Mouse (Mus musculus): ENCODE results near the gene Gpc2. TPM values are rescaled to one million over a fixed set of nuclear protein-coding genes. Genes with fewer than 3 reads are reported as not detected.

Gene Gpc2
- 14.3 and 19.8 TPM in 2 replicates for polyA plus RNA-seq (2015; fragmentation: Nextera tagmentation; extraction: Ambion mirVana)

DNA sequence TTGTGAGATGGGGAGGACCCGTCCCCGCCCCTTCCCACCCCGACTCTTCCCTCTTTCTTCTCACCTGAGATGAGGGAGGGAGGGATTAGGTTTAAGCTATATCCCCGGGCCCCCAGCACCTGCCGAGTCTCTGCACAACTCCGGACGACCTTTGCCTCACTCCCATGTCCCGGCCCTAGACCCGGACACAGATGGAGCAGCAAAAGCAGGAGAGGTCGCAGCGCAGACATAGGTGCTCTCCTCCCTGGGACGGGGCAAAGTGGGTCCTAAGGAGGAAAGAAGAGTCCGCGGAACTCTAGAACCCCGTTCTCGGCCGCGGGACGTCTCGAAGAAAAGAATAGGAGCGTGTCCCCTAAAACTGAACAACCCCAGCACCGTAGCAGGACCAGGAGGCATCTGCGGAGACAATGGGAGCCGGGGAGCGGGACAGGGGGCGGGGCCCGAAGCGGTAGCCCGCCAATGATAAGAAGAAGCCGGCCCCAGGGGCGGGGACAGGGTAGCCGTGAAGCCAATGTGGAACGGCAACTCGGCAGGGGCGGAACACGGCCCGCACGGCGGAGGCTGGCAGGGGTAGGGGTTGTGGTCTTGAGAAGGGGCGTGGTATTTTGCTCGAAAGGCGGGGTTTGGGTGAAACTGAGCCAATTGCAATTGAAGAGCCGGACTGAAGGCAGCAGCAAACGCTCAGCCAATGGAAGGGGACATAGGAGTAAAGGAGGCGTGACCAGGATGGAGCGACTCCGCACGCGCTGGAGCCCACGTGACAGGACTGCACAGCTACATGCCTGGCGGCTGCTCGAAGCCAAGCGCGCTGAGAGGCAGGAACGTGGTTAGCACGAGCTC lies at the start of gene Gpc2, which contains the start of the genes Gm43720 and Stag3:
Gene Gpc2 (minus strand): TSS at position 421 of the 840 bp plus-strand sequence.
Gene Gm43720 (minus strand): TSS at position 374 of the 840 bp plus-strand sequence.
Gene Stag3 (plus strand): TSS at position 656 of the 840 bp plus-strand sequence.
- peak within 1 kb of the TSS; percentile 69 for H3K4me3 ChIP-seq (replicated peaks)

DNA sequence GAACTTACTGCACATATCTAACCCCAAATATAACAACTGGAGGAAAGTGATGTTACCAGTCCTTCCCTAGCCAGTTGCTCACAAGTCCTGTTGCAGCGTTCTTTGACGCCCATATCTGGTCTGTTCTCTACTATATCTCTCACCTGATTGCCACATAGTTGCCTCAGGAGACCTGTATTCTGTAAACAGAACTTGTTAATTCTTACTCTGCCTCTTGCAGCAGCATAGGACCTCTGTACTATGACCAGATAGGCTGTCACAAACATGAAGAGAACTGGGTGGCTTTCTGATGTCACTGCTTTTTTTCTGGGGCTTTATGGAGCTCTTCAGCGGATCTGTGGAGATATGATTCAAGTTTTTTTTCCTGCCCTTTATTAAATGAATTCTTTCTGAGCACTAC lies 33.0 kb upstream of the Gpc2 start:
- 81% methylated on average over 3 of the region's 3 CpGs for WGBS
- H3K9ac ChIP-seq: no peak overlapping the region
- no peak overlapping the region for H3K4me3 ChIP-seq (replicated peaks)
- H3K27ac ChIP-seq: no peak overlapping the region
- no peaks in the 10 kb centered on the region for H3K36me3 ChIP-seq
- H3K4me2 ChIP-seq: no peak overlapping the region
- ATAC-seq (ENCODE audit: insufficient read depth, low FRiP score, low read depth): no peak
- no peaks in the 10 kb centered on the region for H3K4me1 ChIP-seq
- no peaks in the 10 kb centered on the region for H3K9me3 ChIP-seq
- H3K27me3 ChIP-seq (replicated peaks): no peaks in the 10 kb centered on the region

More for the DNA sequence above, at the start of gene Gpc2, which contains the start of the genes Gm43720 and Stag3:
- under 1% methylated on average over 56 of the region's 56 CpGs for WGBS
- no peaks in the 10 kb centered on the region for H3K27me3 ChIP-seq (replicated peaks)
- H3K27ac ChIP-seq: 0 out of 2 replicates have a peak within 1 kb of the TSS, but pooled peaks have one; percentile 35
- H3K36me3 ChIP-seq: no peaks in the 10 kb centered on the region; the same call in 1 of the 2 replicates
- peak; percentile 98 for ATAC-seq (ENCODE audit: insufficient read depth, low FRiP score, low read depth)
- peak within 1 kb of the TSS; percentile 88 for H3K4me2 ChIP-seq
- peaks cover 19% of the 10 kb centered on the region for H3K4me1 ChIP-seq
- H3K9ac ChIP-seq: peak within 1 kb of the TSS; percentile 50
- no peaks in the 10 kb centered on the region for H3K9me3 ChIP-seq

DNA sequence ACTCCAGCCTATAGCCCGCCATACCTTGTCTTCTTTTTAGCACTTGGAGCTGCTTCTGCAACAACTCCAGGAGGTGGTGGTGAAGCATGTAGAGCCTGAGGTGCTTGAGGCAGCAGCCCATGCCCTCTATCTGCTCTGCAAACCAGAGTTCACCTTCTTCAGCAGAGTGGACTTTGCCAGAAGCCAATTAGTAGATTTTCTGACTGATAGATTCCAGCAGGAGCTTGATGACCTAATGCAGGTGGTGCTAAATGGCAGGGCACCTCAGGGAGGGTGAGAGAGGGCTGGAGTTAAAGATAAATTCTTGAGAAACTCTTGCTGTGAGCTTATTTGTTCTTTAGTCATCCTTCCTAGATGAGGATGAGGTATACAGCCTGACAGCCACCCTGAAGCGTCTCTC lies 19.8 kb upstream of the Gpc2 start:
- H3K4me2 ChIP-seq: no peak overlapping the region
- ATAC-seq (ENCODE audit: insufficient read depth, low FRiP score, low read depth): no peak
- 78% methylated on average over 2 of the region's 2 CpGs for WGBS
- no peaks in the 10 kb centered on the region for H3K9me3 ChIP-seq
- no peaks in the 10 kb centered on the region for H3K27me3 ChIP-seq (replicated peaks)
- H3K9ac ChIP-seq: no peak overlapping the region
- no peaks in the 10 kb centered on the region for H3K36me3 ChIP-seq
- H3K4me1 ChIP-seq: no peaks in the 10 kb centered on the region
- H3K4me3 ChIP-seq (replicated peaks): no peak overlapping the region
- H3K27ac ChIP-seq: no peak overlapping the region

DNA sequence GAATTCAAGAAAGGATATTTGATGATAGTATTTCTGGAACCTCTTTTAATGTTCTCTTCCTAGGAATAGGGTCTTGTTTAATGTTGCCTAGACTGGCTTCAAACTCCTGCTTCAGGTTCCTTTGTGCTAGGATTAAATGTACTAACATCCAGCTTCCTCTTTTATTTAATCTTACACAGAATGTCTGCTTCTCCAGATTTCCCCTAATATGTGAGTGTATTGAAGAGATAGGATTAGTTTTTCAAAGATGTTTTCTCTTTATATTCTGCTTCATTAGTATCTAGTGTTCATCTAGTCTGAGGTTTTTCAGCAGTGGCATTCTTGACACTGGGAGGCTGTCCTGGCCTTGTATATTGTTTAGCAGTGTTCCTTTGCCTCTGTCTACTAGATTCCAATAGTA lies 14.4 kb upstream of the Gpc2 start:
- no peak overlapping the region for H3K27ac ChIP-seq
- no peak for ATAC-seq (ENCODE audit: insufficient read depth, low FRiP score, low read depth)
- H3K36me3 ChIP-seq: no peaks in the 10 kb centered on the region
- H3K9ac ChIP-seq: no peak overlapping the region
- H3K4me3 ChIP-seq (replicated peaks): no peak overlapping the region
- no peaks in the 10 kb centered on the region for H3K9me3 ChIP-seq
- no peaks in the 10 kb centered on the region for H3K4me1 ChIP-seq
- no peak overlapping the region for H3K4me2 ChIP-seq
- no peaks in the 10 kb centered on the region for H3K27me3 ChIP-seq (replicated peaks)

DNA sequence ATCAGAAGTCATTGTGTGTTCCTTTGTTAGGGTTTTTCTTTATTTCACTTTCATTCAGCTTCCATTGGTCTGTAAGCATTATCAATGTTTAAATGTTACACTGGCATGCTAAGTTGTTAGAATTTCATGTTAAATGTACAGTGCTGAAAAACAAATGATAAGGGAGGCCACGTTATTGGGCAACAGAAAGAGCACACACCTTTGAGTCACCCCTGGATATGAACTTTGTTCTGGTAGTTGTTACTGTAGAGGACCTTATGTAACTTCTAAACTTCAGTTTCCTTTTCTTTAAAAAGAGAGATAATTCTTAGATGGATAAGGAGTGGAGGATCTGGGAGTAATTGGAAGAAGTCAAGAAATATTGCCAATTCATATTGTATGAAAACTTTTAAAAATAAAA lies 11.8 kb upstream of the Gpc2 start:
- no peaks in the 10 kb centered on the region for H3K36me3 ChIP-seq
- no peaks in the 10 kb centered on the region for H3K9me3 ChIP-seq
- H3K4me1 ChIP-seq: no peaks in the 10 kb centered on the region
- no peak overlapping the region for H3K27ac ChIP-seq
- no peak overlapping the region for H3K4me3 ChIP-seq (replicated peaks)
- ATAC-seq (ENCODE audit: insufficient read depth, low FRiP score, low read depth): no peak
- 69% methylated on average over 1 of the region's 1 CpGs for WGBS
- no peak overlapping the region for H3K9ac ChIP-seq
- no peaks in the 10 kb centered on the region for H3K27me3 ChIP-seq (replicated peaks)
- no peak overlapping the region for H3K4me2 ChIP-seq

DNA sequence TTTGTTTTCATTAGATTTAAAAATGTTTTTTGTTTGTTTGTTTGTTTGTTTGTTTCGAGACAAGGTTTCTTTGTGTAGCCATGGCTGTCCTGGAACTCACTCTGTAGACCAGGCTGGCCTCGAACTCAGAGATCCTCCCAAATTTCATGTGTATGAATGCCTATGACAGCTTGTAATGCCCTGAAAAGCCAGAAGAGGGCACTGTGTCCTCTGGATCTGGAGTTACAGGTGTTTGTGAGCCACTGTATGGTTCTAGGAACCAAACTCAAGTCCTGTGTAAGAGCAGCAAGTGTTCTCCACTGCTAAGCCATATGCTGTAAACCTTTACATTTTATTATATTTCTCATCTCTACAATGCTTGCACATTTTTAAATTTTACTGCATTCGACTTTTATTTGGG lies 8.1 kb upstream of the Gpc2 start:
- Histone ChIP-seq H3K27ac (no peak overlapping the region), H3K4me3 (replicated peaks) (no peak overlapping the region), H3K9me3 (no peaks in the 10 kb centered on the region), H3K4me1 (no peaks in the 10 kb centered on the region), H3K9ac (no peak overlapping the region), H3K36me3 (no peaks in the 10 kb centered on the region), H3K27me3 (replicated peaks) (no peaks in the 10 kb centered on the region), H3K4me2 (no peak overlapping the region)
- WGBS: 70% methylated on average over 3 of the region's 3 CpGs
- no peak for ATAC-seq (ENCODE audit: insufficient read depth, low FRiP score, low read depth)

DNA sequence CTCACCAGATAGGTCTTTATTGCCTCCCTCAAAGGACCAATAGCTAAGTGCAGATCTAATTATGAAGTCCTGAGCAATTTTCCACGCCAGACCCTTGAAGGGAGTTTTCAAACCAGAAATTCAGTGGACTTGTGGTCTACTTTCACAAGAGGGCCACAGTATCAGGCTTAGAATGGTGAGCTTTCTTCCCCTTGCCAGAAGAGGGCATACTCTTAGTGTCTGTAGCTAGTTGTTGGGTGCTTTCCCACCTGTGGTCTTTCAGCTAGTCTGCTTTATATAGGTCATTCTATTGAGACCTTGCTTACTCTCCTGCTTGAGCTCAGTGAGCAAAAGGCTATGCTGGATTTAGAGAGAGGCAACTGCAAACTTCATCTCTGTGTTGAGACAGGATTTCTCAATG lies 3.7 kb upstream of the Gpc2 start:
- no peak for ATAC-seq (ENCODE audit: insufficient read depth, low FRiP score, low read depth)
- H3K4me2 ChIP-seq: no peak overlapping the region
- WGBS: 61% methylated on average over 1 of the region's 1 CpGs

DNA sequence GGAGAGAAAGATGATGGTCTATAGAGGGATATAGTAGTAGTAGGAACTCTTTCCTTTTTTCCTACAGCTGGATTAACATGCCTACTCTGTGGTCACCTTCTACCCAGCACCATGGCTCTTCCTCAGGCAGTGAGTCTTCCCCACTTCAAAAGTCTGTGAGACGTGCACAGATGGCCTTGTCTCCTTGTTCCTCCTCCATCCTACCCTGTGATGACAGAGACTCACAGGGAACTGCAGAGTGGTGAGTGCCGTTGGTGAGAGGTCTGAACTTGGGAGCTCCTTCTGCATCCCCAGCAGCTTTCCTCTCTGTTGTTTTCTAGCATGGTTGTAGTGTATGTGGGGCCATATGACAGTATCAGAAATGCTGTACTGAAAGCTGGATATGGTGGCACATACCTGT lies 2.0 kb upstream of the Gpc2 start:
- ATAC-seq (ENCODE audit: insufficient read depth, low FRiP score, low read depth): no peak
- H3K27me3 ChIP-seq (replicated peaks): no peaks in the 10 kb centered on the region
- H3K9ac ChIP-seq: no peak overlapping the region
- H3K9me3 ChIP-seq: no peaks in the 10 kb centered on the region
- H3K4me3 ChIP-seq (replicated peaks): no peak overlapping the region
- peaks cover 13% of the 10 kb centered on the region for H3K4me1 ChIP-seq
- H3K4me2 ChIP-seq: no peak overlapping the region
- 73% methylated on average over 2 of the region's 2 CpGs for WGBS
- no peaks in the 10 kb centered on the region; the same call in 1 of the 2 replicates for H3K36me3 ChIP-seq
- H3K27ac ChIP-seq: no peak overlapping the region

More for the DNA sequence above, 3.7 kb upstream of the Gpc2 start:
- Histone ChIP-seq H3K9ac (no peak overlapping the region), H3K4me1 (peaks cover 11% of the 10 kb centered on the region), H3K27me3 (replicated peaks) (no peaks in the 10 kb centered on the region), H3K27ac (no peak overlapping the region), H3K36me3 (no peaks in the 10 kb centered on the region), H3K4me3 (replicated peaks) (no peak overlapping the region), H3K9me3 (no peaks in the 10 kb centered on the region)

DNA sequence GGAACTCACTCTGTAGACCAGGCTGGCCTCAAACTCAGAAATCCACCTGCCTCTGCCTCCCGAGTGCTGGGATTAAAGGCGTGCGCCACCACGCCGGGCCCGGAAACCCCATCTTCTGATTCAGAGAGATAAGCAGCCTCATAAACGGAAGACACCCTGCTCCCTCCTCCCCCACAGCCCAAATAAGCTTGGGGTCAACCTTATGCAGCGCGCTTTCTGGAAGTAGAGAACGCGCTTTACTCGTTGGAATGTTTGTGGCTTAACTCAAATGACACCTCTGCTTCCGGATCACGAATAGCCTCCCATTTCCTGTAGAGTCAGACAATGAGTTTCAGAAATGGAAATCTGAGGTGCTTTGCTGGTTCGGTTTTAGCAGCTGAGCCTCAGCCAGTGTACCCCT lies 1.0 kb upstream of the Gpc2 start:
- Histone ChIP-seq H3K9me3 (no peaks in the 10 kb centered on the region), H3K36me3 (no peaks in the 10 kb centered on the region; the same call in 1 of the 2 replicates), H3K27ac (no peak overlapping the region), H3K4me1 (peaks cover 18% of the 10 kb centered on the region), H3K9ac (no peak overlapping the region), H3K27me3 (replicated peaks) (no peaks in the 10 kb centered on the region), H3K4me3 (replicated peaks) (no peak overlapping the region), H3K4me2 (no peak overlapping the region)
- ATAC-seq (ENCODE audit: insufficient read depth, low FRiP score, low read depth): no peak
- WGBS: 91% methylated on average over 15 of the region's 15 CpGs

DNA sequence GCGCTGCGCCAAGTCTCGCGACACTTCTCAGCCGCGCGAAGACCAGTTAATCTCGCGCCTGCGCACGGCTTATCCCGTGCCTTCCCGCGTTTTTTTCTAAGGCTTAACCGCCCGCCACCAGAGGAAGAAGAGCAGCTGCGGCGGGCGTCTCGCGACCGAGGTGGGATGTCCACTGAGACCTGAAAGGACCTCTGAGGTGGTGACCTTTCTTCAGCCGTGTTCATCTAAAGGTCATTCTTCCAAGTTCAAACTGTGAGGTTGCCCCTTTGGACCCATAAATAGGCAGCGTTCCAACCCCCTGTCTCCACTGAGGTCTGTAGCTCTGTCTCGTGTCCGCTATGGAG lies 592 bp upstream of the Gpc2 start:
- peak overlapping the region; percentile 88 for H3K4me2 ChIP-seq
- 17% methylated on average over 26 of the region's 26 CpGs for WGBS
- no peaks in the 10 kb centered on the region; the same call in 1 of the 2 replicates for H3K36me3 ChIP-seq
- no peaks in the 10 kb centered on the region for H3K9me3 ChIP-seq
- peak overlapping the region; percentile 69 for H3K4me3 ChIP-seq (replicated peaks)
- no peak overlapping the region for H3K27ac ChIP-seq
- ATAC-seq (ENCODE audit: insufficient read depth, low FRiP score, low read depth): no peak
- H3K27me3 ChIP-seq (replicated peaks): no peaks in the 10 kb centered on the region
- peaks cover 19% of the 10 kb centered on the region for H3K4me1 ChIP-seq
- no peak overlapping the region for H3K9ac ChIP-seq

DNA sequence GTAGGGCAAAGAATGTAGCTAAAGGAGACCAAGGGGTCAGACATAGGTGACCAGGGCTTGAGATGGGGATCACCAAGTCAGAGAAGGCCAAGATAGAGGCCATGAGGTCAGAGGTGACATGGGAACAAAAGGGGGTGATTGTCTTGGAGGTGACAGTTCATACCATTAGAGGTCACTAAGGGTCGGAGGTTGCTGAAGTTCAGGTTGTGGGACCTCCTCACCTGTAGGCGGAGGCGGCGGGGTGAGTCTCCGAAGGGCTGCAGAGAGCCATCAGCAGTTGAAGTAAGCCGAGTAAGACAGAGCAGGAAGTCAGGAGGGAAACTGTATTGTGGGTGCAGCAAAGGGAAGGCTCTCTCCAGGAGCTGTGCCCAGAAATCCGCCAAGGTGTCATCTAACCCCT lies 1.8 kb downstream of the Gpc2 start:
- no peak overlapping the region for H3K9ac ChIP-seq
- 76% methylated on average over 7 of the region's 7 CpGs for WGBS
- no peaks in the 10 kb centered on the region; the same call in 1 of the 2 replicates for H3K36me3 ChIP-seq
- H3K4me3 ChIP-seq (replicated peaks): no peak overlapping the region
- H3K27me3 ChIP-seq (replicated peaks): no peaks in the 10 kb centered on the region
- no peak overlapping the region for H3K27ac ChIP-seq
- no peak overlapping the region for H3K4me2 ChIP-seq
- H3K4me1 ChIP-seq: peaks cover 23% of the 10 kb centered on the region
- ATAC-seq (ENCODE audit: insufficient read depth, low FRiP score, low read depth): no peak
- no peaks in the 10 kb centered on the region for H3K9me3 ChIP-seq

DNA sequence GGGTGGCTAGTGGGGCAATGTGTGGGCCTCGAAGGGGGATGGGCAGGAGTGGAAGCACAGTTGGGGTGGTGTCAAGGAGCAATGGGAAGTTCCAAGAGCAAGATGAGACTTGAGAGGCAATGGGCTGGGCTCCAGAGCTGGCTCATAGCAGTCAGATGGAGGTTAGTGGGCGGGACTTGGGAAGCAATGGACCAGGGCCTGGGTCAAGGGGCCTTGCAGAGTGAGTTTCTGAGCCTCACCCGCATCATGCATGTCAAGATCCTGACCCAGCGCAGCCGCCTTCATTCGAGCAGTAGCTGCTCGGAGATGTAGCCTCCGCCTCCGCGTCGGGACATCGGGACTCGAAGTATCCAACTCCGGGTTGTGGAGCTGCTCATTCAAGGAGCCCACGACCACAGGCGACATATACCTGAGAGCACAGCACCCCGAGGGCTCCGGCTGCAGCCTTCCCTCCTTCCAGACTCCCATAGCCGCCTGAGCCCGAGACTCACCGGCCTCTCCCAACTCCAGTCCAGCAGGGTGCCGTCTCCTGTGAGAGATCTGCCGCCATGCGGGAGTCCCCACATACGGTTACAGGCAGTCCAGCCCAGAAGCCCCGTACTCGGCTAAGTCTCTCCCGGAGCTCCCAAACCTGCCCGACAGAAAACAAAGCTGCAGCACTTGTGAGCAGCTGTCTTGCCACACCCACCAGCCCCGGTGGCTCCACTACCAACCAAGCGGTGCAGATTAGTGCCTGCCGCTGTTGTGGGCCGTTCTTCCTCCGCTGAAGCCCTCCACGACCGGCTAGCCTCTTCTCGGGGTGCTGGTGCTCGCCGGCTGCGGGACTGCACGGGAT lies 4.4 kb downstream of the Gpc2 start:
- Histone ChIP-seq H3K4me2 (peak overlapping the region; percentile 42), H3K9me3 (no peaks in the 10 kb centered on the region), H3K4me3 (replicated peaks) (no peak overlapping the region; the same call in 1 of the 2 replicates), H3K27me3 (replicated peaks) (no peaks in the 10 kb centered on the region), H3K27ac (peak overlapping the region; percentile 55), H3K4me1 (peaks cover 32% of the 10 kb centered on the region), H3K9ac (no peak overlapping the region), H3K36me3 (no peaks in the 10 kb centered on the region; the same call in 1 of the 2 replicates)
- 34% methylated on average over 41 of the region's 41 CpGs for WGBS
- no peak for ATAC-seq (ENCODE audit: insufficient read depth, low FRiP score, low read depth)
